In genomic region chr12:100127866-100128480, GRCm38 (mm10) we compare ENCODE assay signal across 8 mouse cellular contexts. TPM values are rescaled to one million over a fixed set of nuclear protein-coding genes. Genes with fewer than 3 reads are reported as not detected.
DNase-seq lines count a peak whose midpoint lies in the region; ATAC-seq and TF ChIP-seq lines count a peak whose summit lies in the region.

No protein-coding gene starts in this region.

- no peak overlapping the region for H3K9ac ChIP-seq in kidney, embryonic 16.5 days (replicated peaks; ENCODE audit: low read length)
- H3K9ac ChIP-seq in forebrain, postnatal 0 days, result no peak overlapping the region

- no peak for ATAC-seq in kidney, embryonic 16.5 days (ENCODE audit: low FRiP score, low TSS enrichment)
- ATAC-seq in forebrain, postnatal 0 days, result no peak
- ATAC-seq in monocyte, adult 5-6 weeks (replicated peaks; ENCODE audit: insufficient number of reproducible peaks, low FRiP score, low TSS enrichment, poor library complexity, severe bottlenecking), result no peak

- no peak for TF ChIP-seq CTCF in forebrain, postnatal 0 days (IDR thresholded peaks at IDR 0.05; ENCODE audit: low read depth)

- peak overlapping the region; percentile 79 for H3K27ac ChIP-seq in kidney, embryonic 16.5 days (ENCODE audit: low read length)
- no peak overlapping the region for H3K27ac ChIP-seq in forebrain, postnatal 0 days (ENCODE audit: low read depth, low read length)

- 31% methylated on average over 8 of the region's 8 CpGs for WGBS in kidney, embryonic 16.5 days
- 75% methylated on average over 8 of the region's 8 CpGs for WGBS in forebrain, postnatal 0 days

- H3K9me3 ChIP-seq in kidney, embryonic 16.5 days (ENCODE audit: low read length), result no peaks in the 10 kb centered on the region
- H3K9me3 ChIP-seq in forebrain, postnatal 0 days (ENCODE audit: low read length), result no peaks in the 10 kb centered on the region

- peaks cover 26% of the 10 kb centered on the region for H3K4me1 ChIP-seq in kidney, embryonic 16.5 days (ENCODE audit: insufficient read depth, low read length)
- H3K4me1 ChIP-seq in forebrain, postnatal 0 days (ENCODE audit: insufficient read depth), result no peaks in the 10 kb centered on the region

- H3K4me2 ChIP-seq in kidney, embryonic 16.5 days (replicated peaks; ENCODE audit: low read depth, low read length), result no peak overlapping the region
- H3K4me2 ChIP-seq in forebrain, postnatal 0 days (ENCODE audit: low read depth), result no peak overlapping the region

- DNase-seq in kidney, adult 11 months, result no peak
- DNase-seq in heart, adult 9 months (ENCODE audit: low spot score in 2 of 2), result peak; percentile 37 to 43
- peak; percentile 28 for DNase-seq in heart, postnatal 4 days
- peak; percentile 88 for DNase-seq in lung, postnatal 10 days
- DNase-seq in forebrain, postnatal 0 days, result no peak
- DNase-seq in retina, postnatal 1 day, result no peak

- no peak overlapping the region for H3K4me3 ChIP-seq in kidney, embryonic 16.5 days (ENCODE audit: low read length)
- H3K4me3 ChIP-seq in forebrain, postnatal 0 days (ENCODE audit: low read depth, low read length), result no peak overlapping the region

- peaks cover 70% of the 10 kb centered on the region for H3K36me3 ChIP-seq in kidney, embryonic 16.5 days (ENCODE audit: insufficient read depth, low read length)
- peaks cover 74% of the 10 kb centered on the region for H3K36me3 ChIP-seq in forebrain, postnatal 0 days (ENCODE audit: insufficient read depth)

- H3K27me3 ChIP-seq in kidney, embryonic 16.5 days (ENCODE audit: insufficient read depth, low read length), result no peaks in the 10 kb centered on the region
- H3K27me3 ChIP-seq in forebrain, postnatal 0 days (ENCODE audit: insufficient read depth, low read length), result no peaks in the 10 kb centered on the region

RNA-seq across cellular contexts. Expression of gene Psmc1, which starts 18.0 kb away (rescaled TPM):
- 313 and 320 TPM in 2 replicates for polyA plus RNA-seq in kidney, embryonic 16.5 days (2015; fragmentation: Nextera tagmentation; extraction: Ambion mirVana)
- 100 to 1,000 TPM; 143 to 149 TPM for total RNA-seq in heart, postnatal 4 days (2021)
- 152 and 176 TPM in 2 replicates for total RNA-seq in forebrain, postnatal 0 days (2014; rRNA removed)
- polyA plus RNA-seq in forebrain, postnatal 0 days (2015; fragmentation: Nextera tagmentation; extraction: Ambion mirVana), result 281 and 298 TPM in 2 replicates
- total RNA-seq in monocyte, adult 5-6 weeks (2017), result 102 to 197 TPM (median 122 TPM) in 3 replicates

RNA-seq across cellular contexts. Expression of gene Nrde2, which starts 31.5 kb away (rescaled TPM):
- polyA plus RNA-seq in kidney, embryonic 16.5 days (2015; fragmentation: Nextera tagmentation; extraction: Ambion mirVana), result 18.2 and 19.1 TPM in 2 replicates
- 10 to 100 TPM; 14.4 to 14.8 TPM for total RNA-seq in heart, postnatal 4 days (2021)
- total RNA-seq in forebrain, postnatal 0 days (2014; rRNA removed), result 24.3 and 25.1 TPM in 2 replicates
- 13.1 and 13.3 TPM in 2 replicates for polyA plus RNA-seq in forebrain, postnatal 0 days (2015; fragmentation: Nextera tagmentation; extraction: Ambion mirVana)
- 25.2 to 42.8 TPM (median 28.1 TPM) in 3 replicates for total RNA-seq in monocyte, adult 5-6 weeks (2017)

Comparison
In these comparisons a context has a peak if more than half of its experiments do, and no peak if none do; other contexts are left out.
1. DNase-seq: peak in heart, adult 9 months (2 of 2), heart, postnatal 4 days (single experiment) and lung, postnatal 10 days (single experiment); none in kidney, adult 11 months (single experiment), forebrain, postnatal 0 days (single experiment) and retina, postnatal 1 day (single experiment).